Mouse (Mus musculus): Measurements from ENCODE around the gene Timm10b. TPM values are rescaled to one million over a fixed set of nuclear protein-coding genes. Genes with fewer than 3 reads are reported as not detected.
A peak's percentile ranks its signal among the peaks of the same experiment; 100 is the strongest.

Gene Timm10b
- polyA plus RNA-seq, 1 experiment from 2014 or later, result 146 TPM

- H3K9ac ChIP-seq (ENCODE audit: low read depth, low read length), result no peak overlapping the region
- no peak overlapping the region for H3K4me3 ChIP-seq (ENCODE audit: low read depth, low read length)
- H3K27me3 ChIP-seq (ENCODE audit: control insufficient read depth, insufficient read depth, low read length), result no peaks in the 10 kb centered on the region
- ATAC-seq (ENCODE audit: low FRiP score) (no peak), DNase-seq (ENCODE audit: low spot score) (no peak)
- peaks cover 11% of the 10 kb centered on the region; the same call in 1 of the 2 replicates for H3K36me3 ChIP-seq (ENCODE audit: control insufficient read depth, insufficient read depth, low read length)
- H3K9me3 ChIP-seq (ENCODE audit: control insufficient read depth, low read length), result no peaks in the 10 kb centered on the region
- H3K27ac ChIP-seq (ENCODE audit: low read depth, low read length), result no peak overlapping the region
- no peaks in the 10 kb centered on the region for H3K4me1 ChIP-seq (replicated peaks; ENCODE audit: control insufficient read depth, insufficient read depth, low read length)
- WGBS, result 91% methylated on average over 3 of the region's 3 CpGs
- H3K4me2 ChIP-seq (replicated peaks; ENCODE audit: low read depth, low read length), result no peak overlapping the region
Measured at GRCm38 (mm10) chr7:105619701-105620100, 20.2 kb upstream of the Timm10b start.

- ATAC-seq (ENCODE audit: low FRiP score) (no peak), DNase-seq (ENCODE audit: low spot score) (no peak)
- H3K4me2 ChIP-seq (replicated peaks; ENCODE audit: low read depth, low read length), result no peak overlapping the region
- no peaks in the 10 kb centered on the region for H3K9me3 ChIP-seq (ENCODE audit: control insufficient read depth, low read length)
- no peaks in the 10 kb centered on the region for H3K27me3 ChIP-seq (ENCODE audit: control insufficient read depth, insufficient read depth, low read length)
- H3K4me1 ChIP-seq (replicated peaks; ENCODE audit: control insufficient read depth, insufficient read depth, low read length), result no peaks in the 10 kb centered on the region
- H3K4me3 ChIP-seq (ENCODE audit: low read depth, low read length), result no peak overlapping the region
- H3K9ac ChIP-seq (ENCODE audit: low read depth, low read length), result no peak overlapping the region
- H3K36me3 ChIP-seq (ENCODE audit: control insufficient read depth, insufficient read depth, low read length), result peaks cover 11% of the 10 kb centered on the region; the same call in 1 of the 2 replicates
- WGBS, result 86% methylated on average over 4 of the region's 4 CpGs
- no peak overlapping the region for H3K27ac ChIP-seq (ENCODE audit: low read depth, low read length)
Measured at GRCm38 (mm10) chr7:105621053-105621452, 18.8 kb upstream of the Timm10b start.

- no peak for DNase-seq (ENCODE audit: low spot score)
- no peak for ATAC-seq (ENCODE audit: low FRiP score)
- WGBS, result 88% methylated on average over 8 of the region's 8 CpGs
- Histone ChIP-seq H3K4me3 (ENCODE audit: low read depth, low read length) (no peak overlapping the region), H3K27me3 (ENCODE audit: control insufficient read depth, insufficient read depth, low read length) (no peaks in the 10 kb centered on the region), H3K36me3 (ENCODE audit: control insufficient read depth, insufficient read depth, low read length) (peaks cover 11% of the 10 kb centered on the region; the same call in 1 of the 2 replicates), H3K4me1 (replicated peaks; ENCODE audit: control insufficient read depth, insufficient read depth, low read length) (no peaks in the 10 kb centered on the region), H3K27ac (ENCODE audit: low read depth, low read length) (no peak overlapping the region), H3K4me2 (replicated peaks; ENCODE audit: low read depth, low read length) (no peak overlapping the region), H3K9me3 (ENCODE audit: control insufficient read depth, low read length) (no peaks in the 10 kb centered on the region), H3K9ac (ENCODE audit: low read depth, low read length) (no peak overlapping the region)
Measured at GRCm38 (mm10) chr7:105621646-105622292, 18.1 kb upstream of the Timm10b start.

GRCm38 (mm10) chr7:105625397-105625796, 14.5 kb upstream of the Timm10b start:
- Histone ChIP-seq H3K9me3 (ENCODE audit: control insufficient read depth, low read length) (no peaks in the 10 kb centered on the region), H3K27me3 (ENCODE audit: control insufficient read depth, insufficient read depth, low read length) (no peaks in the 10 kb centered on the region), H3K4me3 (ENCODE audit: low read depth, low read length) (no peak overlapping the region), H3K4me2 (replicated peaks; ENCODE audit: low read depth, low read length) (no peak overlapping the region), H3K27ac (ENCODE audit: low read depth, low read length) (no peak overlapping the region), H3K36me3 (ENCODE audit: control insufficient read depth, insufficient read depth, low read length) (peaks cover 2% of the 10 kb centered on the region; the same call in 1 of the 2 replicates), H3K4me1 (replicated peaks; ENCODE audit: control insufficient read depth, insufficient read depth, low read length) (no peaks in the 10 kb centered on the region), H3K9ac (ENCODE audit: low read depth, low read length) (no peak overlapping the region)
- WGBS, result 87% methylated on average over 6 of the region's 6 CpGs
- DNase-seq (ENCODE audit: low spot score), result no peak
- no peak for ATAC-seq (ENCODE audit: low FRiP score)

- Histone ChIP-seq H3K4me1 (replicated peaks; ENCODE audit: control insufficient read depth, insufficient read depth, low read length) (peaks cover 3% of the 10 kb centered on the region), H3K9me3 (ENCODE audit: control insufficient read depth, low read length) (no peaks in the 10 kb centered on the region), H3K4me3 (ENCODE audit: low read depth, low read length) (no peak overlapping the region), H3K4me2 (replicated peaks; ENCODE audit: low read depth, low read length) (no peak overlapping the region), H3K27ac (ENCODE audit: low read depth, low read length) (peak overlapping the region; percentile 31; the same call in 1 of the 2 replicates), H3K36me3 (ENCODE audit: control insufficient read depth, insufficient read depth, low read length) (no peaks in the 10 kb centered on the region), H3K27me3 (ENCODE audit: control insufficient read depth, insufficient read depth, low read length) (no peaks in the 10 kb centered on the region), H3K9ac (ENCODE audit: low read depth, low read length) (no peak overlapping the region)
- peak; percentile 8; the same call in 1 of the 2 replicates for ATAC-seq (ENCODE audit: low FRiP score)
- peak; percentile 46 for DNase-seq (ENCODE audit: low spot score)
- WGBS, result 45% methylated on average over 3 of the region's 3 CpGs
Measured at GRCm38 (mm10) chr7:105628633-105629032, 11.2 kb upstream of the Timm10b start.

GRCm38 (mm10) chr7:105632551-105632972, 7.3 kb upstream of the Timm10b start:
- ATAC-seq (ENCODE audit: low FRiP score) (no peak; the same call in 1 of the 2 replicates), DNase-seq (ENCODE audit: low spot score) (peak; percentile 45)
- H3K4me3 ChIP-seq (ENCODE audit: low read depth, low read length), result peak overlapping the region; percentile 71
- H3K36me3 ChIP-seq (ENCODE audit: control insufficient read depth, insufficient read depth, low read length), result no peaks in the 10 kb centered on the region
- peaks cover 3% of the 10 kb centered on the region for H3K4me1 ChIP-seq (replicated peaks; ENCODE audit: control insufficient read depth, insufficient read depth, low read length)
- H3K27ac ChIP-seq (ENCODE audit: low read depth, low read length), result peak overlapping the region; percentile 72; the same call in 1 of the 2 replicates
- WGBS, result 27% methylated on average over 4 of the region's 4 CpGs
- no peaks in the 10 kb centered on the region for H3K27me3 ChIP-seq (ENCODE audit: control insufficient read depth, insufficient read depth, low read length)
- no peaks in the 10 kb centered on the region for H3K9me3 ChIP-seq (ENCODE audit: control insufficient read depth, low read length)
- H3K9ac ChIP-seq (ENCODE audit: low read depth, low read length), result peak overlapping the region; percentile 87
- H3K4me2 ChIP-seq (replicated peaks; ENCODE audit: low read depth, low read length), result peak overlapping the region; percentile 63

- peaks cover 3% of the 10 kb centered on the region for H3K4me1 ChIP-seq (replicated peaks; ENCODE audit: control insufficient read depth, insufficient read depth, low read length)
- DNase-seq (ENCODE audit: low spot score) (peak; percentile 92), ATAC-seq (ENCODE audit: low FRiP score) (peak; percentile 93)
- peak within 1 kb of the TSS; percentile 87 for H3K9ac ChIP-seq (ENCODE audit: low read depth, low read length)
- no peaks in the 10 kb centered on the region for H3K9me3 ChIP-seq (ENCODE audit: control insufficient read depth, low read length)
- H3K27me3 ChIP-seq (ENCODE audit: control insufficient read depth, insufficient read depth, low read length), result no peaks in the 10 kb centered on the region
- peak within 1 kb of the TSS; percentile 72 for H3K27ac ChIP-seq (ENCODE audit: low read depth, low read length)
- H3K4me3 ChIP-seq (ENCODE audit: low read depth, low read length), result peak within 1 kb of the TSS; percentile 71
- 1% methylated on average over 34 of the region's 71 CpGs for WGBS
- peak within 1 kb of the TSS; percentile 63 for H3K4me2 ChIP-seq (replicated peaks; ENCODE audit: low read depth, low read length)
- H3K36me3 ChIP-seq (ENCODE audit: control insufficient read depth, insufficient read depth, low read length), result no peaks in the 10 kb centered on the region
Measured at GRCm38 (mm10) chr7:105633127-105633800, 6.6 kb upstream of the Timm10b start, which contains the start of gene Trim3. Gene Trim3 (minus strand): TSS chr7:105633571.

- H3K9ac ChIP-seq (ENCODE audit: low read depth, low read length), result peak overlapping the region; percentile 87
- no peaks in the 10 kb centered on the region for H3K27me3 ChIP-seq (ENCODE audit: control insufficient read depth, insufficient read depth, low read length)
- 8% methylated on average over 10 of the region's 10 CpGs for WGBS
- ATAC-seq (ENCODE audit: low FRiP score) (no peak), DNase-seq (ENCODE audit: low spot score) (no peak)
- H3K4me3 ChIP-seq (ENCODE audit: low read depth, low read length), result peak overlapping the region; percentile 71
- peak overlapping the region; percentile 63 for H3K4me2 ChIP-seq (replicated peaks; ENCODE audit: low read depth, low read length)
- no peaks in the 10 kb centered on the region for H3K9me3 ChIP-seq (ENCODE audit: control insufficient read depth, low read length)
- peaks cover 3% of the 10 kb centered on the region for H3K4me1 ChIP-seq (replicated peaks; ENCODE audit: control insufficient read depth, insufficient read depth, low read length)
- H3K36me3 ChIP-seq (ENCODE audit: control insufficient read depth, insufficient read depth, low read length), result no peaks in the 10 kb centered on the region
- no peak overlapping the region; the same call in 1 of the 2 replicates for H3K27ac ChIP-seq (ENCODE audit: low read depth, low read length)
Measured at GRCm38 (mm10) chr7:105633801-105634135, 6.1 kb upstream of the Timm10b start.
